Mouse (Mus musculus) spleen, adult 2 months (tissue): ENCODE data around the gene Apobec1.

ENCODE experiments used
- CTCF ChIP-seq: fragments of 200-500 bp; IDR thresholded peaks from 2 replicates; pipeline ENCODE4 v1.5.1; 2011; ENCODE audit warnings: mild to moderate bottlenecking, inconsistent platforms; ENCODE audit not compliant: insufficient read depth, insufficient read length, insufficient replicate concordance; ENCODE audit errors: extremely low read depth
- POLR2A ChIP-seq: fragments of 200-500 bp; IDR thresholded peaks from 2 replicates; pipeline ENCODE4 v1.6.1; 2011; ENCODE audit warnings: low read depth, low read length, inconsistent platforms

DNA sequence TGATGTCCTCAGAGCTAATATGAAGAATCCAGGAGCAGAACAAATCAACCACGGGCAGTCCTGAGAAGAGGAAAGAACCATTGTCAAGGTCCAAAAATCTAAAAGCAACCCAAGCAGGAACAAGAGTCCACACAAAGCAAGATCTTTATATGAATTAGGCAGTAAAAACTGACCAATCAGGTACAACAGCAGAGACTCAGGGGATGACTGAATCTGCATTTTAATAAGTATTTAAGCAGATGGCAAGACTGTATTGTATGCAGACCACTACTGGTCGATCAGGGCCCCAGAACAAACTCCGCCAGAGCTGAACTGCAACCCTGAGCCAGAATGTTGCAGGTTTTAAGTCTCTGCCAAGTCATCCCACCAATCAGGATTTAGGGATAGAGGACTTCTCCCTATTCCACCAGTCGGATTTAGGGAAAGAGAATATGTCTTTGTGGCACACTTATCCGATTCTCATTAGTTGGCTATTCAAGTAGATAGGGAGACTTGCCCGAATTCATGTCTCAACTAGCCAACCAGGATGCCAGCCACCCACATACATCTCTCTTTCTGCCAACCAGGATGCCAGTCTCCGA lies 2.1 kb downstream of the Apobec1 start:
- no peak for TF ChIP-seq CTCF
- no peak for TF ChIP-seq POLR2A
